Mouse (Mus musculus) retina, postnatal 7 days (tissue): ENCODE data around the gene Adgrf3.
"Not testable (repeated sequence)": the region's sequence is repeated elsewhere in the genome, so short reads cannot be mapped to it uniquely, and the experiment has no call there.

Experiments used
- DNase-seq: peaks from one replicate; pipeline ENCODE4 v3.0.0-alpha.2; 2012; ENCODE audit warnings: low read depth, low spot score

The Adgrf3 gene

DNA sequence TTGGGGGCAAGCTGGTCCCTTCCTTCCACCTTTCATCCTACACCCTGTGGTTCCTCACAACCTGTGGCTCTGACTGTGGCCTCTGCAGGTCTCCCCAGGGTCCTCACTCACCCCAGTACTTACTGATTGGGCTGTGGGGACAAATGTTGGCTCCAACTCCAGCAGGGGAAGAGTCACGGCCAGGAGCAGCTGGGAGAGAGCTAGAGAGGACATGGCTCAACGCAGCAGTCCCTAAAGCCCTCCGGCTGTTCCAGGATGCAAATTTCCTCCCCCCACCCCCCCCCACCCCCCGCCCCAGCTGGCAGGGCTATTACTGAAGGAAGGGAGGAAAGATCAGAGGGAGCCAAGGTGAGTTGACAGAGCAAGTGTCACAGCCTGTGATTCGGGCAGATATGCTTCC, at the start of gene Adgrf3:
Gene Adgrf3, minus strand, starts transcription at position 230 of the 400 bp plus-strand sequence.
- no peak for DNase-seq

GRCm38 (mm10) chr5:30247666-30248065, 42.1 kb upstream of the Adgrf3 start:
- DNase-seq: no peak

- DNase-seq: no peak
Measured at GRCm38 (mm10) chr5:30245861-30246416, 40.4 kb upstream of the Adgrf3 start.

DNA sequence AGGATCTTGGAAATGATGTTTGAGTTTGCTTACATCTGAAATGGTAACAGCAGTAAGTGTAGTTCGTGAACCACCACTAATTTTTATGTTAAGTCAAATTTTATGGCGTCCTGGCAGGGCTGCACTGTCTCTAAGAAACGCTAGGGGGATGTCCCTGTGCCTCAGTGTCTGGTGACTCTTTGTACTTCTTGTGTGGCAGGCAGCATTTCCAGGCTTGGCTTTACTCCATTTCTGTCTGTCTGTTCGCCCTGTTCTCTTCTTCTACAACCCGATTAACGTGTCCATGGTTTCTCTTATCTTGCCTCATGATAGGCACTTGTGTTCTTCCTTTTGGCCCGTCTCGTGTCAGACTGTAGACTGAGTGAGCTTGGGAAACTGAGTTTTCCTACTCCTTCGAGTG, 38.2 kb upstream of the Adgrf3 start:
- DNase-seq: no peak

- DNase-seq: no peak
Measured at GRCm38 (mm10) chr5:30242410-30242809, 36.9 kb upstream of the Adgrf3 start.

DNA sequence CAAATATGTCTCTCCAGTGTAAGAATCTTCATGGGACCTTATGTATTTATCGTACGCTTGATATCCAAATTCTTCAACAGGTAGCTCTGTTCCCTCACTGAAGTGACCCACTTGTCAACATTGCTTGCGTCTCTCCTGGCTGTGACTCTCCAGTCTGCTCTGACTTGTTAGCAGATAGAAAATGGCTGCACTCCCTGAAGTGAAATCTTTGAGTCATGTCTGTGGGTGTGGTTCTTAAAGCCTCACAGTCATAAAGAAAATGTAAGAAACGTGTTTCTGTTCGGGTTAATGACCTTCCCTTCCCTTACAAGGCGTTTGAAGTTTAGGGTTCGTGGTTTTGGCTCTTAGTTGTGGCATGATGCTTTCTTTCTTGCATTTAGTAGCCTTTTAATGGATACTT, 35.0 kb upstream of the Adgrf3 start:
- no peak for DNase-seq

DNA sequence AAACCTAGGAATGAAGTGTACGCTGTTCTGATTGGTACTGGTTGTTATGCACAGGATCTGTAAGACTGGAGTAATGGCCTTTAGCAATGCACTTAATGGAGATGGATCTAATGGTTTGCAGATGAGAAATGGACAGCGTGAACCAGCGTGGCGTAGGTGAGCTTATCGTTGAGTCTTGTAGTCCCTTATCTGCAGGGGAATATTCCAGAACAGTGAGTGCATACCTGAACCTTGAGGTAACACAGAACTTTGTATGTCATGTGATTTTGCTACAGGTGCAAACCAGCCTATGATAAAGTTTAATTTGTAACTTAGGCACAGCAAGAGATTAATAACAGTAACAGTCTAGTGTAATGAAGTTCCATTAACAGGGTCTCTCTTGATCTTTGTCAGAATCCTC, 33.0 kb upstream of the Adgrf3 start:
- no peak for DNase-seq

GRCm38 (mm10) chr5:30235641-30236126, 30.2 kb upstream of the Adgrf3 start:
- no peak for DNase-seq

DNA sequence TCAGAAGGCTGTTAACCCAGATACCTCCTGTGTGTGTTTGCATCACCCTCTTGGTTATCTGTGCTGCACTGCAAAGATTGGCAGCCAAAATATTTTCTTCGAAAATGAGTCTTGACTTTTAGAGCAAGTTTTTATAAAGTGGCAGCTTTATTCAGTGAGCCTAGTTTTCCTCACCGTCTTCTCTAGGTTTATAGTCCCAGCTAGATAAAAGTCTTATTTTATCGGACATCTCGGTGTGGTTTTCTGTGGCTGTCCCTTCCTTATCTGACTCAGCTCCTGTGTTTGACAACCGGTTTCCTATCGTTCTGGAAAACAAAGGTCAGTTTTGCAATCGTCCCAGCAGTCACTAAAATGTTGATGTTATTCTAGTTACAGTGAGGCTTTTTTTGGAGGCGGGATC, 28.5 kb upstream of the Adgrf3 start:
- DNase-seq: no peak

- no peak for DNase-seq
Measured at GRCm38 (mm10) chr5:30233042-30233441, 27.5 kb upstream of the Adgrf3 start.

GRCm38 (mm10) chr5:30232271-30232971, 26.9 kb upstream of the Adgrf3 start, which contains the start of gene Selenoi:
Selenoi (plus strand) TSS chr5:30232581.
- peak; percentile 96 for DNase-seq

DNA sequence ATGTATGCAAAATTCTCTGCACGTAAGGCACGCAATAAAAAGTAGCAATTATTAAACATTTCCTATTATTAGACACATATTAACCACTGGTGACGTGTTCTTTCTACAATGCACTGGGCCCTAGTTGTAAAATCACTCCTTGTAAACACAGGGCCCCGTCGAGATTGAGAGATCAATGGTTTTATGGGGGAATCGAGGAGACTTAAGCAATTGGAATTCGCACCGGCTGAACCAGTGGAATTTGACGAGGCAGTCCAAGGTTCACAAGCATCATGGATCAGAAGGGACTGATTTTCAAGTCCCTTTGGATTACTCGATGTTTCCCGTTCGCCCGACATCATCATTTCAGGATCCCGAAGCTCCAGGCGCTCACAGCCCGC, 26.4 kb upstream of the Adgrf3 start:
- no peak for DNase-seq

GRCm38 (mm10) chr5:30230901-30231300, 25.4 kb upstream of the Adgrf3 start:
- DNase-seq: no peak

DNA sequence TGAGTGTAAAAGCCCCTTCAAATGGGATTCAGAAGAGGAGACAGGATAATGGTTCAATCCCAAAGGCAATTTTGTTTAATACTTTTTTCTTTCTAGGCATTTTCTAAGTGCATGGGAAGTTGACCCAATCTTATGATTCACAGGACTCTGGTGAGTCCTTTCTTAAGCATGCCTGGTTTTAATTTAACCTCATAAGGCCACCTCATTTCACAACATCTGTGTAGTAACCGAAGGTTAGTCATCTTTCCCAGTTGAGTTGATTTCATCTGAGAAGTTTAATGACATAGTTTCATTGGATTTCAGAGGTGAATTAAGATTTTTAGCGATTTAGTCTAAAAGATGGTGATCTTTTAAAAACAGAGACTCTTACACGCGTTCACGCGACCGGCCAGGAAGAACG, 17.2 kb upstream of the Adgrf3 start:
- no peak for DNase-seq

DNA sequence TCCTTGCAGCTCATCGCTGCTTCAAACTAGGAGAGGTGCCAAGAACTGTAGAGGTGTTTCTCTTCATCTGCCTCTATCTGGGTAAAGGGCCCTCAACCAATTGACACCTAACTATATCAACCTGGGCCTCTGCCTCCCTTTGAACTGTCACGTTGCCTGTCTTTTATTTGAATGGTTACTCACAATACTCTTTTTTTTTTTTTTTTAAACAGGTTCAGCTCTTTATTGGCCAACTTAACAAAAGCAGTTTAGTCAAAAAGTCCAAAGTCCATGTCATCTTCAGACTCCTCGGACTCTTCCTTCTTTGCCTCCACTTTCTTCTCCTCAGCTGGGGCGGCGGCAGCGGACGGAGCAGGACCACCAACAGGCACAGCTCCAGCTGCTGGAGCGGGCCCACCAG, 15.1 kb upstream of the Adgrf3 start:
- DNase-seq: no peak

DNA sequence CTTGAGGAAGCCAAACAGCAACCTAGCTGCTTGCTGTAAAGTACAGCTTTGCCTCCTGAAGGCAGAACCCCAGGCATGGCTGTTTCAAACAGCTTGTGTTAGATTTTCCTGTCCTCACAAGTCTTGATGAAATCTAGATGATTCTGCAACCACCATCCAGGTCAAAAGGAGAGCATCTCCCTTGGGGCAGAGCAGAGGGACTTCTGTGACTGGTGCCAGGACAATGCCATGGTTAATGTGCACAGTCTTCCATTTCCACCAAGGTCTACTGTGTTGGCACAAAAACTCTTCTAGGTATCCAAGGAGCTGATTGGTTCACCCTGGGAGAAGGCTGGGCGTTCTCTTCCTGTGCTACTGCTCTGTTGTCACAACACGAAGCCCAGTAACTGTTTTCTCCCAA, 14.2 kb upstream of the Adgrf3 start:
- DNase-seq: no peak

GRCm38 (mm10) chr5:30215970-30216369, 10.4 kb upstream of the Adgrf3 start:
- no peak for DNase-seq

GRCm38 (mm10) chr5:30214889-30215288, 9.4 kb upstream of the Adgrf3 start:
- DNase-seq: peak; percentile 44

- DNase-seq: not testable (repeated sequence)
Measured at GRCm38 (mm10) chr5:30210758-30211157, 5.2 kb upstream of the Adgrf3 start.

- no peak for DNase-seq
Measured at GRCm38 (mm10) chr5:30207276-30207675, 1.8 kb upstream of the Adgrf3 start.

DNA sequence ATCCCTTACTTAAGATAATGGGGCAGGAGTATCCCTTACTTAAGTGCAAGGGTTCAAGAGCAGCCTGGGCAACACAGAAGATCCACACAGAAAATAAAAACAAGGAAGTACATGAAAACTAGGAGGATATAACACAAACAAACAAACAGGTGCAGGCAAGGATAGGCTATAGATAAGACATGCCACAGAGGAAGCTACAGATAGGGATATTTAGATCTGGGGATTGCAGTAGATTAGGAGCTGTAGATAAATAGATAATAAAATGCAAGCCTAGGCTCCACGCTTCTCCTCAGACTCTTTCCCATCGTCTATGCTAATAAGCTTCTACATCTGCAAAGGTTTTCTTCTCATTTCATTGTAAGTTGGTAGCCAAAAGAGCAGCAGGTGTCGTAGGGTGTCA, 488 bp downstream of the Adgrf3 start:
- no peak for DNase-seq

GRCm38 (mm10) chr5:30204441-30204840, 1.1 kb downstream of the Adgrf3 start:
- no peak for DNase-seq

GRCm38 (mm10) chr5:30203216-30203885, 2.2 kb downstream of the Adgrf3 start:
- DNase-seq: no peak
